26 mouse cellular contexts compared by ENCODE assay signal in genomic region chr13:76808871-76809390, GRCm38 (mm10).
DNase-seq lines count a peak whose midpoint lies in the region; ATAC-seq and TF ChIP-seq lines count a peak whose summit lies in the region.
"Had no signal": no experiment of that assay in that cellular context is flagged by ENCODE, and none has a peak within 500 bp of the region (broad histone marks: within the 10 kb centered on the region; RNA-seq: fewer than 3 reads in every experiment).

No protein-coding gene starts in this region.

- no peaks in the 10 kb centered on the region for H3K27me3 ChIP-seq in kidney, embryonic 16.5 days (ENCODE audit: insufficient read depth, low read length)
- no peaks in the 10 kb centered on the region for H3K27me3 ChIP-seq in CH12.LX (replicated peaks)
- H3K27me3 ChIP-seq in forebrain, embryonic 10.5 days (ENCODE audit: poor library complexity, severe bottlenecking), result peaks cover 60% of the 10 kb centered on the region
- 0 out of 2 replicates have a peak, but pooled peaks cover 4% of the 10 kb centered on the region for H3K27me3 ChIP-seq in forebrain, embryonic 15.5 days
- H3K27me3 ChIP-seq: heart, embryonic 12.5 days; hindbrain, embryonic 15.5 days; limb, embryonic 13.5 days; lung, embryonic 15.5 days; neural tube, embryonic 12.5 days had no signal

- WGBS in kidney, embryonic 16.5 days, result 47% methylated on average over 1 of the region's 1 CpGs
- 31% methylated on average over 1 of the region's 1 CpGs for WGBS in forebrain, embryonic 10.5 days
- 7% methylated on average over 1 of the region's 1 CpGs for WGBS in forebrain, embryonic 15.5 days

- no peak overlapping the region for H3K4me3 ChIP-seq in kidney, embryonic 16.5 days (ENCODE audit: low read length)
- no peak overlapping the region for H3K4me3 ChIP-seq in CH12.LX (replicated peaks in 1 of 3; ENCODE audit: low read depth in 2 of 3, low read length in 2 of 3, poor library complexity in 1 of 3)
- H3K4me3 ChIP-seq in forebrain, embryonic 10.5 days, result no peak overlapping the region
- no peak overlapping the region for H3K4me3 ChIP-seq in forebrain, embryonic 15.5 days
- H3K4me3 ChIP-seq: heart, adult 2 months; heart, embryonic 12.5 days; hindbrain, embryonic 15.5 days; limb, embryonic 13.5 days; lung, embryonic 15.5 days; myocyte; neural tube, embryonic 12.5 days had no signal

- H3K9me3 ChIP-seq in kidney, embryonic 16.5 days (ENCODE audit: low read length), result no peaks in the 10 kb centered on the region
- no peaks in the 10 kb centered on the region for H3K9me3 ChIP-seq in CH12.LX (replicated peaks; ENCODE audit: low read length)
- no peaks in the 10 kb centered on the region for H3K9me3 ChIP-seq in forebrain, embryonic 10.5 days
- no peaks in the 10 kb centered on the region for H3K9me3 ChIP-seq in forebrain, embryonic 15.5 days
- H3K9me3 ChIP-seq: heart, embryonic 12.5 days; hindbrain, embryonic 15.5 days; limb, embryonic 13.5 days; lung, embryonic 15.5 days; neural tube, embryonic 12.5 days had no signal

- H3K4me2 ChIP-seq in kidney, embryonic 16.5 days (replicated peaks; ENCODE audit: low read depth, low read length), result no peak overlapping the region
- H3K4me2 ChIP-seq in CH12.LX (ENCODE audit: insufficient read depth, low read depth, poor library complexity, severe bottlenecking), result no peak overlapping the region
- H3K4me2 ChIP-seq in forebrain, embryonic 15.5 days (replicated peaks), result no peak overlapping the region
- H3K4me2 ChIP-seq: heart, embryonic 12.5 days; hindbrain, embryonic 15.5 days; limb, embryonic 13.5 days; liver, embryonic 11.5 days; lung, embryonic 15.5 days; neural tube, embryonic 12.5 days had no signal

- 0 out of 2 replicates have a peak, but pooled peaks have one; percentile 7 for ATAC-seq in kidney, embryonic 16.5 days (ENCODE audit: low FRiP score, low TSS enrichment)
- ATAC-seq in forebrain, embryonic 15.5 days (replicated peaks), result peak; percentile 38
- ATAC-seq in frontal cortex, adult (ENCODE audit: low TSS enrichment), result no peak
- ATAC-seq: CD4-positive, CD25-positive, alpha-beta regulatory T cell, adult 4 months; midbrain, embryonic 16.5 days had no signal

- H3K9ac ChIP-seq in kidney, embryonic 16.5 days (replicated peaks; ENCODE audit: low read length), result no peak overlapping the region
- peak overlapping the region; percentile 37 for H3K9ac ChIP-seq in CH12.LX (ENCODE audit: insufficient read depth, low read depth)
- no peak overlapping the region for H3K9ac ChIP-seq in forebrain, embryonic 15.5 days (replicated peaks)
- H3K9ac ChIP-seq: heart, embryonic 12.5 days; hindbrain, embryonic 15.5 days; limb, embryonic 13.5 days; lung, embryonic 15.5 days; neural tube, embryonic 12.5 days had no signal

- no peak for TF ChIP-seq RAD21 in CH12.LX (IDR thresholded peaks at IDR 0.05; ENCODE audit: low read depth, low read length)

- in situ Hi-C loops in CH12.LX (cut with MboI; ENCODE audit: low pct_ligation_motif_present, low pct_unique_long_range_greater_than_20kb, low sequenced_read_pairs), result no loop called here

- peaks cover 13% of the 10 kb centered on the region; the same call in 1 of the 2 replicates for H3K4me1 ChIP-seq in kidney, embryonic 16.5 days (ENCODE audit: insufficient read depth, low read length)
- peaks cover 6 to 38% of the 10 kb centered on the region in 2 experiments; a peak in 3 of 4 replicates for H3K4me1 ChIP-seq in CH12.LX (ENCODE audit: control insufficient read depth in 1 of 2, insufficient read depth in 2 of 2)
- peaks cover 40% of the 10 kb centered on the region for H3K4me1 ChIP-seq in forebrain, embryonic 10.5 days
- peaks cover 12% of the 10 kb centered on the region for H3K4me1 ChIP-seq in forebrain, embryonic 15.5 days
- H3K4me1 ChIP-seq: lung, embryonic 15.5 days had no signal

- no peak; the same call in 1 of the 2 replicates for TF ChIP-seq EP300 in CH12.LX (IDR thresholded peaks at IDR 0.05; ENCODE audit: low read length)

- TF ChIP-seq CTCF in CH12.LX (conservative IDR thresholded peaks at IDR 0.05 in 1 of 2, IDR thresholded peaks at IDR 0.05 in 1 of 2; ENCODE audit: low read depth in 2 of 2, low read length in 2 of 2), result no peak

- dilution Hi-C loops in CH12.LX (cut with MboI; ENCODE audit: extremely low pct_ligation_motif_present, extremely low pct_unique_long_range_greater_than_20kb, low sequenced_read_pairs), result no loop called here

- no peak for DNase-seq in kidney, postnatal 25 days
- DNase-seq in CH12.LX (ENCODE audit: extremely low read depth), result no peak
- no peak for DNase-seq in forebrain, embryonic 10.5 days (ENCODE audit: extremely low spot score, low spot score)
- DNase-seq in heart, postnatal 4 days, result no peak
- DNase-seq: cerebellum, adult 9-10 months; cerebellum, postnatal 36 days; heart, adult 2 months; kidney, adult 9 months; kidney, postnatal 4 days; lung, postnatal 36 days; right cerebral cortex, postnatal 4 days; thymus, adult 18-20 months; thymus, postnatal 25 days had no signal

- no peak for TF ChIP-seq POLR2A in CH12.LX (IDR thresholded peaks at IDR 0.05; ENCODE audit: low read depth, low read length)

- peak overlapping the region; percentile 86 for H3K27ac ChIP-seq in kidney, embryonic 16.5 days (ENCODE audit: low read length)
- peak overlapping the region; percentile 87; the same call in 1 of the 2 replicates for H3K27ac ChIP-seq in CH12.LX (ENCODE audit: insufficient read depth, low read depth)
- H3K27ac ChIP-seq in forebrain, embryonic 10.5 days, result peak overlapping the region; percentile 74; the same call in 1 of the 2 replicates
- no peak overlapping the region for H3K27ac ChIP-seq in forebrain, embryonic 15.5 days (replicated peaks)
- H3K27ac ChIP-seq: heart, adult 2 months; hindbrain, embryonic 15.5 days; limb, embryonic 13.5 days; lung, embryonic 15.5 days; neural tube, embryonic 12.5 days; stomach, postnatal 0 days had no signal

- H3K36me3 ChIP-seq in kidney, embryonic 16.5 days (ENCODE audit: insufficient read depth, low read length), result no peaks in the 10 kb centered on the region
- no peaks in the 10 kb centered on the region for H3K36me3 ChIP-seq in CH12.LX (replicated peaks in 1 of 2; ENCODE audit: control insufficient read depth in 1 of 2, insufficient read depth in 1 of 2, low read length in 1 of 2)
- H3K36me3 ChIP-seq in forebrain, embryonic 10.5 days (replicated peaks), result no peaks in the 10 kb centered on the region
- no peaks in the 10 kb centered on the region for H3K36me3 ChIP-seq in forebrain, embryonic 15.5 days
- H3K36me3 ChIP-seq: heart, embryonic 12.5 days; hindbrain, embryonic 15.5 days; limb, embryonic 13.5 days; lung, embryonic 15.5 days; neural tube, embryonic 12.5 days had no signal

- H3K79me2 ChIP-seq in CH12.LX (replicated peaks; ENCODE audit: control insufficient read depth, extremely low read depth, insufficient read depth, poor library complexity, severe bottlenecking), result no peaks in the 10 kb centered on the region

TF ChIP-seq in CH12.LX, 34 proteins besides CTCF, POLR2A, EP300 and RAD21:
- no peak for TF ChIP-seq ZKSCAN1 (IDR thresholded peaks at IDR 0.05; ENCODE audit: borderline replicate concordance, low read depth, low read length)
- no peak for TF ChIP-seq ETS1 (conservative IDR thresholded peaks at IDR 0.05; ENCODE audit: low read depth, low read length)
- TF ChIP-seq KAT2A (IDR thresholded peaks at IDR 0.05; ENCODE audit: insufficient replicate concordance, low read length), result no peak
- TF ChIP-seq GABPA (IDR thresholded peaks at IDR 0.05; ENCODE audit: insufficient replicate concordance, low read depth, low read length), result no peak
- no peak for TF ChIP-seq E2F4 (IDR thresholded peaks at IDR 0.05; ENCODE audit: insufficient replicate concordance, low read depth, low read length)
- no peak for TF ChIP-seq CHD1 (IDR thresholded peaks at IDR 0.05; ENCODE audit: low read depth, low read length)
- no peak for TF ChIP-seq POLR2AphosphoS2 (IDR thresholded peaks at IDR 0.05; ENCODE audit: low read depth, low read length)
- no peak for TF ChIP-seq IRF4 (IDR thresholded peaks at IDR 0.05; ENCODE audit: low read depth, low read length)
- TF ChIP-seq NELFE (IDR thresholded peaks at IDR 0.05; ENCODE audit: low read depth, low read length), result no peak
- TF ChIP-seq ZNF384 (IDR thresholded peaks at IDR 0.05; ENCODE audit: low read depth, low read length), result no peak
- no peak for TF ChIP-seq SMC3 (IDR thresholded peaks at IDR 0.05; ENCODE audit: low read depth, low read length)
